ENCODE assay signal across 15 mouse cellular contexts in the genomic region with DNA sequence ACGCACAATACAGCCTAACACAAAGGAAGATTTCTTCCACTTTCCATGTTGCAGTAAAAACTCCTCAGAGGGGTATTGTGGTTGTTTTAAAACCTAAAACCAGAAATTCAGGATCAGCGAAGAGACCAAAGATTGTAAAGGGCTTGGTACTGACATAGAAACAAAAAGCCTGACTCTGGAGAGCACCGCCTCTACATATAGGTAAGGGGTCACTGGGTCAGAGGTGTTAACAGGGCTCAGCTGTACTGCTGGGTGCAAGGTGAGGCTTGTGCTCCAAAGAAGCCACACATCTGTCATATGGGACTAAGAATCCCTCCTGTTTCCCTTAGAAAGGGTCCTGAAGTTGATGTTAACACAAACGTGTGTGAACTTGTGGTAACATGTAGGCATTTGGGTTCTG.
"Had no signal": no experiment of that assay in that cellular context is flagged by ENCODE, and none has a peak within 500 bp of the region (broad histone marks: within the 10 kb centered on the region; RNA-seq: fewer than 3 reads in every experiment).

No protein-coding gene starts in this region.

- H3K27me3 ChIP-seq: limb, embryonic 12.5 days; limb, embryonic 15.5 days; liver, embryonic 15.5 days had no signal

- H3K36me3 ChIP-seq: limb, embryonic 12.5 days; limb, embryonic 15.5 days; liver, embryonic 15.5 days had no signal

- H3K4me3 ChIP-seq: limb, embryonic 12.5 days; limb, embryonic 15.5 days; liver, embryonic 15.5 days had no signal

- H3K4me2 ChIP-seq: limb, embryonic 12.5 days; limb, embryonic 15.5 days; liver, embryonic 11.5 days; liver, embryonic 15.5 days; midbrain, embryonic 11.5 days had no signal

- H3K4me1 ChIP-seq: limb, embryonic 12.5 days; limb, embryonic 15.5 days; liver, embryonic 15.5 days had no signal

- H3K27ac ChIP-seq: limb, embryonic 12.5 days; limb, embryonic 15.5 days; liver, embryonic 15.5 days had no signal

- H3K9ac ChIP-seq: limb, embryonic 12.5 days; limb, embryonic 15.5 days; liver, embryonic 15.5 days had no signal

- H3K9me3 ChIP-seq: limb, embryonic 12.5 days; limb, embryonic 15.5 days; liver, embryonic 15.5 days had no signal

- DNase-seq: kidney, adult 18-20 months; kidney, adult 9 months; kidney, postnatal 14 days; kidney, postnatal 4 days; left cerebral cortex, postnatal 4 days; lung, adult 2 months; lung, postnatal 14 days; lung, postnatal 4 days; midbrain, embryonic 14.5 days; thymus, postnatal 25 days had no signal
